Mouse (Mus musculus) thymus, adult 2 months (tissue): Measurements from ENCODE around the gene Gjc1. TPM values are rescaled to one million over a fixed set of nuclear protein-coding genes. Genes with fewer than 3 reads are reported as not detected.
A peak's percentile ranks its signal among the peaks of the same experiment; 100 is the strongest.

Source experiments
- DNase-seq: peaks from one replicate; pipeline ENCODE4 v3.0.0; 2021
- H3K27ac ChIP-seq: fragments of 200-500 bp; 2 replicates; pipeline ENCODE4 v1.5.1; 2012; ENCODE audit warnings: low read length, control low read depth; ENCODE audit not compliant: control insufficient read depth, insufficient read depth
- H3K27me3 ChIP-seq: fragments of 200-500 bp; 2 replicates; pipeline ENCODE4 v1.6.1; 2012; ENCODE audit warnings: mild to moderate bottlenecking, low read length, moderate library complexity, mixed read lengths; ENCODE audit not compliant: control insufficient read depth, insufficient read depth
- H3K36me3 ChIP-seq: fragments of 200-500 bp; 2 replicates; pipeline ENCODE4 v1.6.1; 2012; ENCODE audit warnings: mild to moderate bottlenecking, low read length, moderate library complexity; ENCODE audit not compliant: control insufficient read depth, insufficient read depth
- H3K4me1 ChIP-seq: fragments of 200-500 bp; replicated peaks from 2 replicates; pipeline ENCODE4 v1.6.1; 2012; ENCODE audit warnings: low read length; ENCODE audit not compliant: control insufficient read depth, insufficient read depth
- H3K4me3 ChIP-seq: fragments of 200-500 bp; 2 replicates; pipeline ENCODE4 v1.5.1; 2012; ENCODE audit warnings: mild to moderate bottlenecking, low read length, control low read depth, moderate library complexity; ENCODE audit not compliant: control insufficient read depth, insufficient read depth
- CTCF ChIP-seq: fragments of 200-500 bp; IDR thresholded peaks from 2 replicates; pipeline ENCODE4 v1.5.1; 2012; ENCODE audit warnings: mild to moderate bottlenecking, control low read depth, low read length, moderate library complexity, borderline replicate concordance; ENCODE audit not compliant: control insufficient read depth, poor library complexity, insufficient read depth; ENCODE audit errors: extremely low read depth
- POLR2A ChIP-seq: fragments of 200-500 bp; IDR thresholded peaks from 2 replicates; pipeline ENCODE4 v1.6.1; 2012; ENCODE audit warnings: mild to moderate bottlenecking, low read length, control low read depth, moderate library complexity; ENCODE audit not compliant: control insufficient read depth, poor library complexity, insufficient read depth; ENCODE audit errors: extremely low read depth
- WGBS: fragments of 180-500 bp; shearing (Covaris S2); methylation state at CpG from one replicate; pipeline ENCODE4 v1.1.7; 2018; 5-methylcytosine and 5-hydroxymethylcytosine counted together
- polyA plus RNA-seq: library from polyadenylated mRNA; depleted of rRNA; stranded (reverse); fragments of >200 nt; gene quantifications from 2 replicates; pipeline ENCODE4 v1.2.3, GENCODE M21; 2012

Gene Gjc1
- polyA plus RNA-seq, 1 experiment, result 1.7 TPM

DNA sequence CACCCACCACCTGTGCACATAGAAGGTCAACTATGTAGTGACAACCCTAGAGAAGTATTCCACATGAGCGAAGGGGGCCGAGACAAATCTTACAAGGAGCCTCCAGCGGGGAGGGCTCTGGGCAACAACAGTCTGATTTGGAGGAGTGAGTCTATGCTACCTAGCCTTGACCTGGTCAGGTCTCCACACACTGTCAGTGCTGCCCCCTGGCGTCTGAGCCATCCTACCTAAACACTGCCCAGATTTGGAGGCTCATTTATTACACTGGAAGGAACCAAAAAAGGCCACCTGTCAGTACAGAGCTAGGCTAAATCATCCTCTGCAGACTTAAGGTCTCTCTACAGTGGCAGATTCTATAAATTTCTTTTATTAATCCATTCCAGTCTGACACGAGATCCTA lies 32.4 kb upstream of the Gjc1 start:
- no peak overlapping the region for H3K27ac ChIP-seq
- no peaks in the 10 kb centered on the region for H3K27me3 ChIP-seq
- peak; percentile 53 for DNase-seq
- WGBS, result 81% methylated on average over 5 of the region's 5 CpGs
- H3K4me1 ChIP-seq, result no peaks in the 10 kb centered on the region
- H3K4me3 ChIP-seq, result no peak overlapping the region
- peak; percentile 31; the same call in 1 of the 2 replicates for TF ChIP-seq CTCF
- no peak for TF ChIP-seq POLR2A
- peaks cover 56% of the 10 kb centered on the region for H3K36me3 ChIP-seq

DNA sequence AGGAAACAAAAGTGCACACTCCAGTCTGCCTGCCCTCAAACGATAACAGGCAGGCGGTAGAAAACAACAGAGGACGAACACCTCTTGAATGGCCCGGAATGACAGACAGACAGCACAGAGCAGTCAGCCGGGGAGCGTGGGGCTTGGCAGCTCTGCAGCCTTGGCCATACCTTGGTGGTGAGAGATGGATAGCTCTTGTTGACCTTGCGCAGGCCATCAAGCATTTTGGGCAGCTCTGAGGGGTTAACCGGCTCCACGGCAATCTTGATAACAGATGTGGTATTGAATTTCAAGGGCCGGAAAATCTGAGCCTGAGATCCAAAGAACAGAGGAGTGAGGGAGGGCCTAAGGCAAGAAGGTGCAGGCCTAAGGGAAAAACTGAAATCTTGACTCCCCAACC lies 26.4 kb upstream of the Gjc1 start:
- TF ChIP-seq CTCF (no peak), POLR2A (no peak)
- 92% methylated on average over 10 of the region's 10 CpGs for WGBS
- H3K27ac ChIP-seq, result no peak overlapping the region
- DNase-seq, result no peak
- no peak overlapping the region for H3K4me3 ChIP-seq
- no peaks in the 10 kb centered on the region for H3K27me3 ChIP-seq
- peaks cover 69% of the 10 kb centered on the region for H3K36me3 ChIP-seq
- no peaks in the 10 kb centered on the region for H3K4me1 ChIP-seq

GRCm38 (mm10) chr11:102838616-102839150 lies 19.2 kb upstream of the Gjc1 start:
- Histone ChIP-seq H3K27ac (no peak overlapping the region), H3K4me1 (no peaks in the 10 kb centered on the region), H3K4me3 (no peak overlapping the region), H3K27me3 (no peaks in the 10 kb centered on the region), H3K36me3 (peaks cover 39% of the 10 kb centered on the region)
- no peak for DNase-seq
- 94% methylated on average over 9 of the region's 9 CpGs for WGBS
- TF ChIP-seq POLR2A, result no peak
- no peak for TF ChIP-seq CTCF

DNA sequence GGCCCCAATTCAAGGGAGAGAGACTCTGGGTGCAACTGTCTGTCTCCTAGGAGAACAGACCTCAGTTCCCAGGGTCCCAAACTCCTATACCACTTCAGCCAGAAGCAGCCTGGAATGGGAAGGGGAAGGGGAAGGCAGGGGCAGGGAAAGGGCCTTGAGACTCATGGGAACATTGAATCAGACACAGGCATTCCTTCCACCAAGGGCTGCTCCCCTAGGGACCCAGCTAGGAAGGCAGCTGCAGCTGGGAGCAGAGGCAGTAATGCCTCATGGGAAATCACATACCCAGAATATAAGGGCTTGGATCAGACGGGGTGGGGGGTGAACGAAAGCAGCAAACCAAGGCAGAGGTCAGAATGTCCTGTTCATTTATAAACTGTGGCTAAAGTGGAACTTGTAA lies 18.6 kb upstream of the Gjc1 start:
- WGBS, result 91% methylated on average over 2 of the region's 2 CpGs
- Histone ChIP-seq H3K36me3 (peaks cover 35% of the 10 kb centered on the region), H3K4me1 (no peaks in the 10 kb centered on the region), H3K4me3 (no peak overlapping the region), H3K27ac (no peak overlapping the region), H3K27me3 (no peaks in the 10 kb centered on the region)
- DNase-seq, result no peak
- TF ChIP-seq POLR2A (no peak), CTCF (no peak)

DNA sequence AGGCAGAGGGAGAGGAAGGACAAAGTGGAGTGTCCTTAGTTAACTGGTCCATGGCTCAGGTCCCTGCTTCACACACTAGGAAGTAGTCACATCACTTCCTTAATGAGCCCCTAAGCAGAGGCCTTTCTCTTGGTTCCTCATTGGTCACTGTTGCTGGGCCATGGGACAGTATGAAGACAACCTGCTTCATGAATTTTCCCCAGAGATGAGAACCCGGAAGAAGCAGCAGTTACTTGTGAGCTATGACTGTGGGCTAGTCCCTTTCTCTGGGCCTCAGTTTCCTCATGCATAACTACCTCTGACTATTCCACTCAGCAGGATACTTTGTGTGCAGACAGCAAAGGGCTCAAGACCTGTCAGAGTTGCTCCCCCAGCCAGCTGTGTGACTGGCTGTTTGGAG lies 17.9 kb upstream of the Gjc1 start:
- 97% methylated on average over 1 of the region's 1 CpGs for WGBS
- no peaks in the 10 kb centered on the region for H3K27me3 ChIP-seq
- no peak overlapping the region for H3K27ac ChIP-seq
- no peak overlapping the region for H3K4me3 ChIP-seq
- no peaks in the 10 kb centered on the region for H3K4me1 ChIP-seq
- no peak for DNase-seq
- peaks cover 29% of the 10 kb centered on the region for H3K36me3 ChIP-seq
- no peak for TF ChIP-seq CTCF
- TF ChIP-seq POLR2A, result no peak

- H3K36me3 ChIP-seq, result peaks cover 20% of the 10 kb centered on the region
- no peak for DNase-seq
- WGBS, result 96% methylated on average over 9 of the region's 9 CpGs
- no peak overlapping the region for H3K4me3 ChIP-seq
- no peaks in the 10 kb centered on the region for H3K4me1 ChIP-seq
- TF ChIP-seq POLR2A (no peak), CTCF (no peak)
- no peak overlapping the region for H3K27ac ChIP-seq
- H3K27me3 ChIP-seq, result no peaks in the 10 kb centered on the region
Measured at GRCm38 (mm10) chr11:102836146-102836545, 16.6 kb upstream of the Gjc1 start.

DNA sequence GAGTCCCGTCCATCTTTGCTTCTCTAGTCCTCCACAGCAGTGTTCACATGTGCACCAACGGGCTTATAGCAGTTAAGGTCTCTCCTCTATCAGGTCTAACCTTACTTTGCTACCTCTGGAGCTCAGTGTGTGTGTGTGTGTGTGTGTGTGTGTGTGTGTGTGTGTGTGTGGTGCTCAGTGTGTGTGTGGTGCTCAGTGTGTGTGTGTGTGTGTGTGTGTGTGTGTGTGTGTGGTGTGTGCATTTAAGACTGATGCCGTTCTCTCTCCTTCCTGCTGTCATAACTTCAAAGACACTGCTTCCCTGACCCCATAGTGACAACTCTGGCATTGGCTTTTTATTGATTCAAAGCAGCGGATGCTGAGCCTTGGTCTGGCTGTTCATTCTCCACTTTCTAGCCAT lies 16.0 kb upstream of the Gjc1 start, which contains the start of gene Higd1b:
Gene Higd1b, plus strand, starts transcription at position 301 of the 400 bp plus-strand sequence.
- Histone ChIP-seq H3K4me3 (no peak within 1 kb of the TSS), H3K4me1 (no peaks in the 10 kb centered on the region), H3K27me3 (no peaks in the 10 kb centered on the region), H3K27ac (no peak within 1 kb of the TSS), H3K36me3 (peaks cover 16% of the 10 kb centered on the region)
- TF ChIP-seq CTCF (no peak), POLR2A (no peak)
- DNase-seq, result no peak
- 82% methylated on average over 4 of the region's 4 CpGs for WGBS
